Mouse (Mus musculus) T-helper 17 cell (primary cell): ENCODE data around the gene Dpm3.

Experiments used
- in situ Hi-C, 2 experiments: fragments of 300-600 bp; cut with MboI, MseI; formaldehyde crosslinking; loops; 1 replicate in 1 of 2; 2 replicates in 1 of 2; pipeline ENCODE4 v1.15.1; 2025; ENCODE audit warnings: high pct_unique_total_duplicates in 2 of 2

The Dpm3 gene

DNA sequence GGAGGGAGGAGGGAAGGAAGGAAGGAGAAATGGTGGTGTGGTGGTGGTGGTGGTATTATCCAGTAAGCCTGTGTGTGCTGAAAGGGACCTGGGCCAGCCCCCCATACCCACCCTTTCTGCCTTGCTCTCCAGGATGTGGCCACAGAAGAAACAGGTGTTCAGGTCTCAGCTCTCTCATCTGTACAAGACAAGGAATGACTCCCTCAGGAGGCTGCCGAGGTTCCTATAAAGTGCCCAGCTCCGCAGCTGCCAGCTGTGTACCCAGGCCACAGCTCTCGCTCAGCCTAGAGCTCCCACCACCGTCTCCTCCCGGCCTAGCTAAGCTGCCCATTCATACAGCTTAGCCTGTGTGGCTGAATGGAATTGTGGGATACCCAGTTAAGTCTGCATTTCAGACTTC is 33.1 kb downstream of the Dpm3 start:
- in situ Hi-C loops: no loop called here

- in situ Hi-C loops: no loop called here
These were observed 34.2 kb downstream of the Dpm3 start for GRCm38 (mm10) chr3:89293247-89293918.

DNA sequence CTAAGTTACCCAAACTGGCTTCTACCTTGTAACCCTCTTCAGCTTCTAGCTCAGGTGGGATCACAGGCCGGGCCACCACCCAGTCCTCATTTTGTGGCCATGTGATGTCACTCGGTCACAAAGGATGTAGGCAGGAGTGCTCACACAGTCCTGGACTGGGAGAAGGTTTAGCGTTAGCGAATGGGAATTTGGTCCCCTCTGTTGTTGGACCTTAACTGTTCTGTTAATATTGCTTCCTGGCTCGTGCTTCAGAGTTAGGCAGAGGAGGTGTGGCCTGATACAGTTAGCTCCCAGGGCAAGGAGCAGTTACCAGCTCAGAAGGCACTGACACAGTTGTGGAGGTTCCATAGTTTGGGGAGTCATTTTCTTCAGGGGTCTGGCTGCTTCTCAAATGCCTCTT is 35.0 kb downstream of the Dpm3 start:
- in situ Hi-C loops: no loop called here

- in situ Hi-C loops: no loop called here
These were observed 36.6 kb downstream of the Dpm3 start for GRCm38 (mm10) chr3:89295685-89296230.

- in situ Hi-C loops: no loop called here
These were observed 37.7 kb downstream of the Dpm3 start for GRCm38 (mm10) chr3:89296761-89297396.

GRCm38 (mm10) chr3:89298908-89299307 is 39.8 kb downstream of the Dpm3 start:
- in situ Hi-C loops: no loop called here

DNA sequence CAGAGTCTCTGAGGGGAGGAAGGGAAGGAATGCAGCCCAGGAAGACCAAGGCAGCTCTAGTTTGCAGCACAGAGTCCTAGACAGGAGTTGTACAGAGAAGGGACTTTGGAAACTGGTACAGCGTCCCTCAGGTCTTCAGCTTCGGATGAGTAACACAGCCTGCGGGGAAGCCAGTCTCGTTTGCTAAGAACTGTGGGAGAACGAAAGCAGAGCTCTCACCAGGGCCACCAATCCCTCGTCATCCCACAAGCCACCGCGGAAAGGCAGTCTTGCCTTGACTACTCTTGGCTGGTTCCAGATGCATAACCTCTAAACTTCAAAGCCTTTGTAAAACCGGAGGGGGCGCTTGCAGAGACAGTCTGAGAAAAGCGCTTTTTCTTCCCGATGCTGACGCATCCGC is 40.3 kb downstream of the Dpm3 start:
- in situ Hi-C loops: no loop called here

DNA sequence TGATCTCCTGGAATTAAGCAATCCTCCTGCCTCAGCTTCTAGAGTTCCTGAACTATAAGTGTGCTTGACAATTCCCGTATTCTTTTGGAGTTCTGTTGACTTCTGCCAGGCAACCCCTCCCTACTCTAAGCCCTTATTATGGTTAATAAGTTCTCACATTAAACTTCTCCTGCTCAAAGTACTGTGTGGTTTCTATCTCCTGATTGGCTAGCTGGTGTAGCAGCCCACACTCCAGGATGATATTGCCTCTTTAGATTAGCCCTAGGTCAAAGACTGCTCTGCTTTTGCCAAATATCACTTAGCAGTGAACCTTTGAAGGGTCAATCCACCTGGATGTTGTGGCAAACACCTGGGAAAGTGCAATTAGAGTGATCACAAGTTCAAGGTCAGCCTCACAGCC is 40.9 kb downstream of the Dpm3 start:
- in situ Hi-C loops: no loop called here

DNA sequence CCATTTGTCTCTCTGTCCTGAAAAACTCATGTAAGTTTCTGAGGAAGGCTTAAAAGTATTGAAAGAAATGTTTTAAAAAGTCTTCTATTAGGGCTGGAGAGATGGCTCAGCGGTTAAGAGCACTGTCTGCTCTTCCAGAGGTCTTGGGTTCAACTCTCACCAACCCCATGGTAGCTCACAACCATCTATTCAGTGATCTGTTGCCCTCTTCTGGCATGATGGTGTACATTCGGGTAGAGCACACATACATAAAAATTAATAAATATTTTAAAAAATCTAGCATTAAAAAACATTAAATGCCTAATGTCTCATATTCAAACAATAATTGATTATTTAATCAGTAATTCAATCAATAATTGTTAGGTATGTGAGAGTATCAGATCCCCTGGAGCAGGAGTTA is 41.4 kb downstream of the Dpm3 start:
- in situ Hi-C loops: no loop called here

DNA sequence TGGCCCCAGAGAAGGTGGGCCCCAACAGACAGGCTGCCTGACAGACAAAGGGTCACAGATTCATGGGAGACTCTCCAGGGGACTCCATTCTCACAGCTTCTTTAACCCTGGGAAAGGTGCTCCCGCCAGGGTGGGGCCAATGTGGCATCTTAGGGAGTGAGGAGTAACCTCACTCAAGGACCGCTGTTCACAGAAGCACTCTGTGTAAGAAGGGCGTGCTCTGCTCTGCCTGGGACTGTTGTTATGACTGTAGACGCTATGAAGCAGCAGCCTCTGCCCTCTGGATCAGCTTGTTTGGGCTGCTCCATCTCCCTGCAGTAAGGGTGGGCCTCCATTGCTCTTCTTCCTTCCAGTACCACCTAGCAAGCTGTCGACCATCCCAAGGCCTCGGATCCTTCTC is 45.3 kb downstream of the Dpm3 start:
- in situ Hi-C loops: no loop called here

DNA sequence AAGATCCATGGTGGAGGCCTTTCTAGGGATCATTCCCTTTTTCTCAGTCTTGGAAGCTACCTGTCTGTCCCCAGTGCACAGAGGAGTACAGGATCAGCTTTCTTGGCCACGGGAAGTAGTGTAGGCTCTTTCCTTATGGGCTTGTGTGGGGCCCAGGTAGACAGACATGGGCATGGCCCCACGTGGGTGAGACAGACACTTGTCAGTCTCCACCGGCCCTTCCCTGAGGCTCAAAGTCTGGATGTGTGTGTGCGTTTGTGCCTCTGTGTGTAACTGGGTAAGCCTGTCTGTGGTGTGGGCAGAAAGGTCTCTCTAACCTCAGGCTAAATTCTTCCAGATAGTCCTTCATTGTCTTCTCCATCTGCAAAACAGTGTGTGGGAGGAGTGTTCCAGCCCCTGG is 45.9 kb downstream of the Dpm3 start:
- in situ Hi-C loops: loop anchor here in 1 of 2 experiments (5.0 kb wide), 1 partner anchor 58 kb away; the partner anchor contains the start of genes Krtcap2 and Trim46

- in situ Hi-C loops: loop anchor here in 1 of 2 experiments (5.0 kb wide), 1 partner anchor 58 kb away; the partner anchor contains the start of genes Krtcap2 and Trim46
These were observed 46.6 kb downstream of the Dpm3 start for GRCm38 (mm10) chr3:89305551-89306325.

DNA sequence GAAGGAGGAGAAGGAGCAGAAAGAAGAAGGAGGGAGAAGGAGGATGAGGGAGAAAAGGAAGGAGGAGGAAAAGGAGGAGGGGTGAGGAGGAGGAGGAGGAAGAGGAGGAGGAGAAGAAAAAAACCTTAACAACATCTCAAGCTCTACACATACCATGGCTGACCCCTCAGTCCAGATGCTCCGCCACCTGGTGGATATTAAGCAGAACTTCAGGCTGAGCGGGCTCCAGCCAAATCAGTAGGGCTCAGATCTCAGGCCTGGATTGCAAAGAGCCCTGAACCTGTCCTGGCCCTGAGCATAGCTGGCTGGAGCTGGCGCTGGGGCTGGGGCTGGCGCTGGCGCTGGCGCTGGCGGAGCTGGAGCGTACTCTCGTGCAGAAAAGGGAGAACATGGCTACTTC is 48.9 kb downstream of the Dpm3 start:
- in situ Hi-C loops: loop anchor here in 1 of 2 experiments (5.0 kb wide), 1 partner anchor 61 kb away; the partner anchor contains the start of genes Krtcap2 and Trim46

GRCm38 (mm10) chr3:89314340-89314739 is 55.2 kb downstream of the Dpm3 start:
- in situ Hi-C loops: no loop called here

DNA sequence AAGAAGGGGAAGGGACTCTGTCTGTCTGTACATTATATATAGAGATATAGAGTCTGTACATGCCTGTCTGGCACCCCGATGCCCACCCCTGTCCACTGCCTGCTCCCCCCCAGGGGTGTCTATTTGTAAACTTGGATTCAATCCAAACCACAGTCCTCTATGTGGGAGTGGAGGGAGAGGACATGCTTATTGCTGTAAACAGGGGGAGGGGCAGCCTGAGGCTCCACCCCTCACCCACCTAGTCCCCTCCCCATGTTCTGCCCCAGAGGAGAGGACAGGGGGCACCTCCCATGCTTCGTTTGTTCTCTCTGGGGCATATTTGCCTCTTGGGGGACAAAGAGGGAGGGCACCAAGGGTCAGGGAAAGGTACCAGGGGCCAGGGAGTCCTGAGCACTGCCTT is 55.6 kb downstream of the Dpm3 start:
- in situ Hi-C loops: loop anchor here in 1 of 2 experiments (5.0 kb wide), 2 partner anchors 67 to 168 kb away; partner anchors contain the start of genes Krtcap2 and Trim46

- in situ Hi-C loops: loop anchor here in 1 of 2 experiments (5.0 kb wide), 2 partner anchors 68 to 167 kb away; partner anchors contain the start of genes Krtcap2 and Trim46
These were observed 56.2 kb downstream of the Dpm3 start for GRCm38 (mm10) chr3:89315195-89315929.

DNA sequence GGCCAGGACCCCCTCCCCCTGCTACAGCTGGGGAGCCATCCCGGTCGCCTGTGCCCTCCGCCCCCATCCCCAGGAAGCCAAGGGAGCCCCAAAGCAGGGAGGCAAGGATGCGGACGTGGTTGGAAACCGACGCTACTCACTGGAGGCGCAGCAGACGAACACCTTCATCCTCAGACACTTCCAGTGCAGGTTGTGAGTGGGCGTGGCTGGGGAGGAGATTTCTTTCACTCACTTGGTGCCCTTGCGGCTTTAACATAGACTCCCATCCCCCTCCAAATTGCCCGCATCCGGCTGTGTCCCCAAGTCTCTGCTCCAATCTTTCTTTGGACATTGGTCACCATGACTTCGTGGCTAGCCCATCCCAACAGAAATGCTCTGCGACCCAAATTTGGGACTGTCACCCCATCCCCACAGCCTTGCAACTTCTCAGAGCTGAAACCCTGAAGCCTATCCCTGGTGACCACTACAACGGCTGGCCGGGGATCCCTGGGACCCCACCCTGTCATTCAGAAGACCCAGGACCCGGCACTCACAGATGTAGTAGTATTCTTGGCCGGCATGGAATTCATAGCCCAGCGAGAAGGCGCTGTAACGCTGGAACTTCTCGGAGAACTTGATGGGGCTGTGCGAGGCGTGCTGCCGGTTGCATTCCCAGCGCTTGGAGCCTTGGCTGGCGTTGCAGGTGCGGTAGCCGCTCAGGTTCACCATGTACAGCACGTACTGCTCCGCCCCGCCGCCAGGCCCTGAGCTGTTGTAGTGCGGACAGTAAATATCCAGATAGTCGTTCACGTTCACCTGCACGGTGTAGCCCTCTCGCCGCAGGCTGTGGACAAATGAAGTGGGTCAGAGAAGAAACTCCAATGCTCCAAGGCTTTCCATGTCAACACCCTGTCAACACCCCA is 57.0 kb downstream of the Dpm3 start:
- in situ Hi-C loops: loop anchor here in 1 of 2 experiments (5.0 kb wide), 2 partner anchors 69 to 166 kb away; partner anchors contain the start of genes Krtcap2 and Trim46
